Mouse (Mus musculus) erythroblast, embryonic 14.5 days (primary cell): ENCODE results near the gene Vmn1r169.
"Not testable (repeated sequence)": the region's sequence is repeated elsewhere in the genome, so short reads cannot be mapped to it uniquely, and the experiment has no call there.

ENCODE experiments used
- GATA1 ChIP-seq: IDR thresholded peaks from 2 replicates; pipeline ENCODE4 v1.6.1; 2012; ENCODE audit warnings: low read length, inconsistent platforms, mixed read lengths
- TAL1 ChIP-seq: IDR thresholded peaks from 3 replicates; pipeline ENCODE4 v1.6.1; 2012; ENCODE audit warnings: low read length, inconsistent platforms, mixed read lengths

DNA sequence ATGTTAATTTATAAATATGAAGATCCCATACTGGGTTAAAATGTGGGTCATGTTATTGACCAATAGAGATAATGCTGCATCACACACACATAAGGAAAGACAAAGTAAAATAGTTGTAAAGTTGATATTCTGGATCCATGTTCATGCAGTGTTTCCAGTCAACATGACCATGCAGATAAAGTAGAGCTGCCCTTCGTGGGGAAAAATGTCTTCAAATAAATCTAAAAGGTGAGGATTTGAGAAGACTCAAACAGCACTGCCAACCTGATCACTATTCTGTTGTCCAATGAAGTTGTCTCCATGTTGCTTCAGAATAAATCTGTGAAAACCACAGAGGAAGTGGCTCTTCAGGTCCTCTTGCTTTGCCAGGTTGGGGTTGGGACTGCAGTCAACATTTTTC is 30.5 kb downstream of the Vmn1r169 start, which contains the start of gene Vmn1r170:
- TF ChIP-seq TAL1, GATA1: not testable (repeated sequence)
